Mouse (Mus musculus): Measurements from ENCODE around the gene Tubg1. TPM values are rescaled to one million over a fixed set of nuclear protein-coding genes. Genes with fewer than 3 reads are reported as not detected.
A peak's percentile ranks its signal among the peaks of the same experiment; 100 is the strongest.

Gene Tubg1
- total and polyA plus RNA-seq, 2 experiments, result 7.6 to 11.9 TPM

- no peak overlapping the region for H3K27ac ChIP-seq (replicated peaks; ENCODE audit: insufficient read depth, low read depth, low read length)
- H3K79me2 ChIP-seq (ENCODE audit: control insufficient read depth, insufficient read depth, low read length), result peaks cover 6% of the 10 kb centered on the region; the same call in 1 of the 2 replicates
- peaks cover 14% of the 10 kb centered on the region for H3K4me1 ChIP-seq (ENCODE audit: control insufficient read depth, insufficient read depth, low read length)
- no peak for TF ChIP-seq CTCF (IDR thresholded peaks at IDR 0.05; ENCODE audit: low read depth, low read length)
- no peak for TF ChIP-seq POLR2A (IDR thresholded peaks at IDR 0.05; ENCODE audit: extremely low read depth, insufficient read depth, low read length)
- no peak overlapping the region for H3K4me3 ChIP-seq (ENCODE audit: insufficient read depth, low read depth, low read length)
- H3K36me3 ChIP-seq (ENCODE audit: control insufficient read depth, insufficient read depth, low read length), result no peaks in the 10 kb centered on the region
- no peaks in the 10 kb centered on the region for H3K27me3 ChIP-seq (ENCODE audit: control insufficient read depth, insufficient read depth, low read length)
- DNase-seq (ENCODE audit: extremely low read depth, low read depth, low spot score), result no peak
- H3K9ac ChIP-seq (ENCODE audit: low read depth, low read length), result no peak overlapping the region
- 40% methylated on average over 27 of the region's 27 CpGs for WGBS
These were observed 40.0 kb upstream of the Tubg1 start for GRCm38 (mm10) chr11:101079746-101080145.

- H3K9ac ChIP-seq (ENCODE audit: low read depth, low read length), result no peak overlapping the region
- H3K36me3 ChIP-seq (ENCODE audit: control insufficient read depth, insufficient read depth, low read length), result no peaks in the 10 kb centered on the region
- peak; percentile 26 for DNase-seq (ENCODE audit: extremely low read depth, low read depth, low spot score)
- 79% methylated on average over 5 of the region's 5 CpGs for whole genome bisulfite sequencing
- no peak overlapping the region for H3K4me3 ChIP-seq (ENCODE audit: insufficient read depth, low read depth, low read length)
- H3K27me3 ChIP-seq (ENCODE audit: control insufficient read depth, insufficient read depth, low read length), result no peaks in the 10 kb centered on the region
- no peak overlapping the region for H3K27ac ChIP-seq (replicated peaks; ENCODE audit: insufficient read depth, low read depth, low read length)
- TF ChIP-seq CTCF (IDR thresholded peaks at IDR 0.05; ENCODE audit: low read depth, low read length) (no peak), POLR2A (IDR thresholded peaks at IDR 0.05; ENCODE audit: extremely low read depth, insufficient read depth, low read length) (no peak)
- H3K4me1 ChIP-seq (ENCODE audit: control insufficient read depth, insufficient read depth, low read length), result peaks cover 14% of the 10 kb centered on the region
- H3K79me2 ChIP-seq (ENCODE audit: control insufficient read depth, insufficient read depth, low read length), result peaks cover 6% of the 10 kb centered on the region; the same call in 1 of the 2 replicates
These were observed 39.3 kb upstream of the Tubg1 start for GRCm38 (mm10) chr11:101080421-101080820.

GRCm38 (mm10) chr11:101081659-101082058 is 38.1 kb upstream of the Tubg1 start:
- 7% methylated on average over 10 of the region's 10 CpGs for WGBS
- no peak for DNase-seq (ENCODE audit: extremely low read depth, low read depth, low spot score)
- H3K4me3 ChIP-seq (ENCODE audit: insufficient read depth, low read depth, low read length), result 0 out of 2 replicates have a peak overlapping the region, but pooled peaks have one; percentile 43
- H3K27me3 ChIP-seq (ENCODE audit: control insufficient read depth, insufficient read depth, low read length), result no peaks in the 10 kb centered on the region
- peaks cover 6% of the 10 kb centered on the region; the same call in 1 of the 2 replicates for H3K79me2 ChIP-seq (ENCODE audit: control insufficient read depth, insufficient read depth, low read length)
- H3K27ac ChIP-seq (replicated peaks; ENCODE audit: insufficient read depth, low read depth, low read length), result peak overlapping the region; percentile 79
- H3K36me3 ChIP-seq (ENCODE audit: control insufficient read depth, insufficient read depth, low read length), result no peaks in the 10 kb centered on the region
- H3K9ac ChIP-seq (ENCODE audit: low read depth, low read length), result peak overlapping the region; percentile 67
- H3K4me1 ChIP-seq (ENCODE audit: control insufficient read depth, insufficient read depth, low read length), result peaks cover 19% of the 10 kb centered on the region
- TF ChIP-seq CTCF (IDR thresholded peaks at IDR 0.05; ENCODE audit: low read depth, low read length) (no peak), POLR2A (IDR thresholded peaks at IDR 0.05; ENCODE audit: extremely low read depth, insufficient read depth, low read length) (no peak)

GRCm38 (mm10) chr11:101082208-101083082 is 37.3 kb upstream of the Tubg1 start, which contains the start of gene Coasy:
TSS of gene Coasy (plus strand) at chr11:101082565.
- Histone ChIP-seq H3K4me1 (ENCODE audit: control insufficient read depth, insufficient read depth, low read length) (peaks cover 19% of the 10 kb centered on the region), H3K9ac (ENCODE audit: low read depth, low read length) (peak within 1 kb of the TSS; percentile 94), H3K79me2 (ENCODE audit: control insufficient read depth, insufficient read depth, low read length) (peaks cover 6% of the 10 kb centered on the region; the same call in 1 of the 2 replicates), H3K27ac (replicated peaks; ENCODE audit: insufficient read depth, low read depth, low read length) (peak within 1 kb of the TSS; percentile 90), H3K27me3 (ENCODE audit: control insufficient read depth, insufficient read depth, low read length) (no peaks in the 10 kb centered on the region), H3K4me3 (ENCODE audit: insufficient read depth, low read depth, low read length) (peak within 1 kb of the TSS; percentile 85), H3K36me3 (ENCODE audit: control insufficient read depth, insufficient read depth, low read length) (no peaks in the 10 kb centered on the region)
- TF ChIP-seq CTCF (IDR thresholded peaks at IDR 0.05; ENCODE audit: low read depth, low read length), result peak; percentile 8; the same call in 1 of the 2 replicates
- peak; percentile 81 for TF ChIP-seq POLR2A (IDR thresholded peaks at IDR 0.05; ENCODE audit: extremely low read depth, insufficient read depth, low read length)
- peak; percentile 85 for DNase-seq (ENCODE audit: extremely low read depth, low read depth, low spot score)
- under 1% methylated on average over 51 of the region's 51 CpGs for WGBS

- H3K79me2 ChIP-seq (ENCODE audit: control insufficient read depth, insufficient read depth, low read length), result peaks cover 6% of the 10 kb centered on the region; the same call in 1 of the 2 replicates
- H3K9ac ChIP-seq (ENCODE audit: low read depth, low read length), result peak overlapping the region; percentile 94
- peaks cover 24% of the 10 kb centered on the region for H3K4me1 ChIP-seq (ENCODE audit: control insufficient read depth, insufficient read depth, low read length)
- WGBS, result 6% methylated on average over 19 of the region's 19 CpGs
- no peak for TF ChIP-seq CTCF (IDR thresholded peaks at IDR 0.05; ENCODE audit: low read depth, low read length)
- TF ChIP-seq POLR2A (IDR thresholded peaks at IDR 0.05; ENCODE audit: extremely low read depth, insufficient read depth, low read length), result no peak
- peak; percentile 76 for DNase-seq (ENCODE audit: extremely low read depth, low read depth, low spot score)
- H3K27me3 ChIP-seq (ENCODE audit: control insufficient read depth, insufficient read depth, low read length), result no peaks in the 10 kb centered on the region
- no peaks in the 10 kb centered on the region for H3K36me3 ChIP-seq (ENCODE audit: control insufficient read depth, insufficient read depth, low read length)
- H3K4me3 ChIP-seq (ENCODE audit: insufficient read depth, low read depth, low read length), result peak overlapping the region; percentile 85
- peak overlapping the region; percentile 90 for H3K27ac ChIP-seq (replicated peaks; ENCODE audit: insufficient read depth, low read depth, low read length)
These were observed 36.5 kb upstream of the Tubg1 start for GRCm38 (mm10) chr11:101083083-101083697.
